Mouse (Mus musculus) CH12.LX (cell line): Measurements from ENCODE around the gene Frmd8.

ENCODE experiments used
- CTCF ChIP-seq, 2 experiments: IDR thresholded peaks in 1 of 2; conservative IDR thresholded peaks in 1 of 2; 2 replicates each; pipeline ENCODE4 v1.5.1; 2011 to 2012; ENCODE audit warnings: low read depth in 2 of 2, low read length in 2 of 2, improper control_type of control experiment in 1 of 2, inconsistent platforms in 1 of 2, mild to moderate bottlenecking in 1 of 2, moderate library complexity in 1 of 2
- IRF4 ChIP-seq: IDR thresholded peaks from 2 replicates; pipeline ENCODE4 v1.6.1; 2014; ENCODE audit warnings: low read depth, mild to moderate bottlenecking, inconsistent platforms, low read length, improper control_type of control experiment
- NELFE ChIP-seq: IDR thresholded peaks from 2 replicates; pipeline ENCODE4 v1.6.1; 2011; ENCODE audit warnings: low read depth, low read length, improper control_type of control experiment
- ZNF384 ChIP-seq: IDR thresholded peaks from 2 replicates; pipeline ENCODE4 v1.6.1; 2012; ENCODE audit warnings: low read depth, low read length, improper control_type of control experiment, inconsistent platforms

DNA sequence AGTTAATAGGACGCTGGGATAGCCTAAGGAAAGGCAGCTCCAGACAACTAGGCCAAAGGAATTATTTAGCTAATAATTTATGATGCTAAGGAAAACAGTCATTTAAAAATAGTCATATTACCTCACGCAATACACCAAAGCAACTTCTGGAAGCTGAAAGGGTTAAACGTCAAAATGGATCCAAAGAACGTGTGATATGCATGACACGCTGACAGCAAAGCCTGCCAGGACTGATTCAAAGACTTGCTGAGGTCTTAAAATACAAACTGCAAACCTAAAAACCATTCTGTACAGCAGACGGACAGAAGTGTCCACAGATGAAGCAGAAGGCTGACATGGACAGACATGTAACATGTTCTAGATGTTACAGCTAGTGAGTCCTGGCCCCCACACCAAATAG is 42.7 kb downstream of the Frmd8 start:
- TF ChIP-seq NELFE (no peak), ZNF384 (no peak), IRF4 (no peak), CTCF (conservative IDR thresholded peaks at IDR 0.05 in 1 of 2, IDR thresholded peaks at IDR 0.05 in 1 of 2; ENCODE audit: low read depth in 2 of 2, low read length in 2 of 2) (no peak)
